Mouse (Mus musculus) intestine, embryonic 14.5 days (tissue): ENCODE results near the gene Nr5a1. TPM values are rescaled to one million over a fixed set of nuclear protein-coding genes. Genes with fewer than 3 reads are reported as not detected.

Source experiments
- ATAC-seq: fragments of 200-750 bp; cut with Nextera tagmentation; replicated peaks from 2 replicates; pipeline ENCODE4 v1.8.0; 2017; ENCODE audit warnings: low read depth, moderate number of reproducible peaks, moderate TSS enrichment, moderate library complexity; ENCODE audit not compliant: low FRiP score, low TSS enrichment
- DNase-seq: peaks from one replicate; pipeline ENCODE4 v3.0.0-alpha.2; 2018; ENCODE audit warnings: low spot score
- H3K27ac ChIP-seq: fragments of 300-500 bp; sonication (generic); 2 replicates; pipeline ENCODE4 v1.5.1; 2014; ENCODE audit warnings: low read depth, mild to moderate bottlenecking, control low read depth
- H3K27me3 ChIP-seq: fragments of 300-500 bp; sonication (generic); replicated peaks from 2 replicates; pipeline ENCODE4 v1.6.1; 2014; ENCODE audit warnings: low read length, control low read depth; ENCODE audit not compliant: control insufficient read depth, insufficient read depth
- H3K36me3 ChIP-seq: fragments of 300-500 bp; sonication (generic); 2 replicates; pipeline ENCODE4 v1.6.1; 2014; ENCODE audit warnings: low read length, control low read depth; ENCODE audit not compliant: control insufficient read depth, insufficient read depth
- H3K4me1 ChIP-seq: fragments of 300-500 bp; sonication (generic); replicated peaks from 2 replicates; pipeline ENCODE4 v1.6.1; 2014; ENCODE audit warnings: low read length, control low read depth, mixed read lengths; ENCODE audit not compliant: control insufficient read depth, insufficient read depth
- H3K4me2 ChIP-seq: fragments of 300-500 bp; sonication (generic); 2 replicates; pipeline ENCODE4 v1.6.1; 2014; ENCODE audit warnings: low read length
- H3K4me3 ChIP-seq: fragments of 300-500 bp; sonication (generic); 2 replicates; pipeline ENCODE4 v1.5.1; 2014; ENCODE audit warnings: low read depth, low read length, control low read depth, mixed read lengths
- H3K9ac ChIP-seq: fragments of 300-500 bp; sonication (generic); 2 replicates; pipeline ENCODE4 v1.6.1; 2014; ENCODE audit warnings: mild to moderate bottlenecking, low read length
- H3K9me3 ChIP-seq: fragments of 300-500 bp; sonication (generic); 2 replicates; pipeline ENCODE4 v1.6.1; 2016; ENCODE audit warnings: low read length, control low read depth; ENCODE audit not compliant: control insufficient read depth
- WGBS: fragments of 180-500 bp; shearing (Covaris S2); extraction: QIAGEN DNeasy Blood & Tissue Kit; methylation state at CpG from one replicate; pipeline ENCODE4 v1.1.7; 2014; 5-methylcytosine and 5-hydroxymethylcytosine counted together
- polyA plus RNA-seq: library from polyadenylated mRNA; unstranded; fragments of >200 nt; fragmentation: Nextera tagmentation; extraction: Ambion mirVana; gene quantifications from 2 replicates; pipeline ENCODE4 v1.2.1, GENCODE M21; 2014

Nr5a1 gene
- polyA plus RNA-seq, 1 experiment from 2014 or later = 0.09 TPM

DNA sequence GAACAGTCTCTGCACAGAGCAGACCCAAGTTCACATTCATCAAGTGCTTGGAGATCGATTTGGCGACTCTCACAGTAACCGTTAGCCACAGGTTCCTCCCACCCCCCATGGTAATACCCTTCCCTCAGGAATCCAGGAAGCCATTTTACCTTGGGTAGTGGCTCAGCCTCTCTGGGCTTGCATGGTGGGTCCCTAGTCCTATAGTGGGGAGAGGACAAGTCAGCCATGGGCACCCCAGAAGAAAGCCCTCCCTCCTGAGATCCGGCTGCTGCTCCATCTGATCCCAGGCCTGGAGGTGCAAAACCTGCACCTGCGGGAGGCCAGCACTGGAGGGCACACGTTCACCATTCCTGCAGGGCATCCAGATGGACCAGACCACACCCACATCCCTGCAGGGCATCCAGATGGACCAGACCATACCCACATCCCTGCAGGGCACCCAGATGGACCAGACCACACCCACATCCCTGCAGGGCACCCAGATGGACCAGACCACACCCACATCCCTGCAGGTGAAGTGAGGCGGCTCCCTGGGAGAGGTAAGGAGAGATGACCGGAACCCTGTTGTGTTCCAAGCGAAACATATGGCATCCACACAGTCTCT, 38.9 kb downstream of the Nr5a1 start:
- ATAC-seq = no peak
- WGBS = 59% methylated on average over 9 of the region's 9 CpGs
- Histone ChIP-seq H3K9ac (no peak overlapping the region), H3K9me3 (no peaks in the 10 kb centered on the region), H3K4me3 (no peak overlapping the region), H3K36me3 (no peaks in the 10 kb centered on the region), H3K4me2 (no peak overlapping the region), H3K4me1 (no peaks in the 10 kb centered on the region), H3K27me3 (no peaks in the 10 kb centered on the region), H3K27ac (no peak overlapping the region)
- no peak for DNase-seq

DNA sequence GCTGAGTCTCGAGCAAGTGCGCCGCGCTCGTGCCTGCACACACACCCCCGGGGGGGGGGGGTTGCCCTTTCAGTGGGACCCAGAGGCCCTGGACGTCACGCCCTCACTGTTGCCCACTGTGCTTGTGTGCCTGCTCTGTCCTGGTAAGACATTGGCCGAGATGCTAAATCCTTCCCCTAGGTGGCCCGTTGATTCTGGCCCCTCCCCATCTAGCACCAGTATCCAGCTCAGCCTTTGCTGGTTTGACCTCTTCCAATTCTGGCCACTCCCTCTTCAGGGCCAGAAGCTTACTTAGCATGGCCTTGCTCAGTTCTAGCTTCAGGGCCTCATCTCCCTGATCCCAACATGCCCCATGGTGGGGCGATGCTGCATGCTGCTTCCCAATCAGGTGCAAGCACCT, 41.8 kb downstream of the Nr5a1 start:
- Histone ChIP-seq H3K36me3 (no peaks in the 10 kb centered on the region), H3K4me1 (no peaks in the 10 kb centered on the region), H3K4me3 (no peak overlapping the region), H3K9ac (no peak overlapping the region), H3K27me3 (no peaks in the 10 kb centered on the region), H3K27ac (no peak overlapping the region), H3K9me3 (no peaks in the 10 kb centered on the region), H3K4me2 (no peak overlapping the region)
- ATAC-seq = no peak
- 64% methylated on average over 11 of the region's 11 CpGs for WGBS
- DNase-seq = no peak

DNA sequence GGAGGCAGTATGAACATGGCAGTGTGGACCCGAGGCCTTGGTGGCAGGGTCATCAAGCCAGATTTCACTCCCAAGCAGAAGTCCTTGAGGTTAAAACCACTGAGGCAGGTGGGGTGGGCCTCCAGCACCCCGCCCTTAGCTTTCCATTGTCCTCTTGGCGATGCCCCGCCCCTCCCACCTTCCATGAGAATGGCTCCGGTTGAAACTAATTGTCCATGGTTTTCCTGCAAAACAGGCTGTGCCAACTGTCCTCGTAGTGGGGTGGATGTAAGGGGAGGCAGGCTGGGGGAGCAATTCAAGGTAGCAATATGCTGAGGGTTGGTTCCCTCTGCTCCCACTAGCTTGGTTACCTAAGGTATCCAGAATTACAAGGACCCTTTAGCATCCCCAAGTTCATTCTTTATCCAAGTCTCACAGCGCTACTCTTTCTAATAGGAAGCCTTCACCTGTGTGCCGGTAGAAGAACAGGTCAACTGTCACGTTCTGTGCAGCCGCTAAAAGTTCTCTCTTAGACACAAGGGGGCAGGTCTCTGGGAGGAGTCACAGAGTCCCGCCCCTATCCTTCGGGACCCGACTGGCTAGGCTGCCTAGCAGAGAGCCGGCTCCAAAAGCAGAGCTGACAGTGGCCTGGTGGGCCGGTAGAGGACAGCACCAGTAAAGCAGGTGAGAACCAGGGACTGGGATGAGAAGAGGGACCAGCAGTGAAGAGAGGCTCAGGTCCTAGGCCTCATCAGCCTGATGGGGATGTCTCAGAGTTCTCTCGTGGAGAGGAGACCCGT, 45.4 kb downstream of the Nr5a1 start:
- no peak overlapping the region for H3K9ac ChIP-seq
- H3K36me3 ChIP-seq = no peaks in the 10 kb centered on the region
- DNase-seq (peak; percentile 64), ATAC-seq (peak; percentile 85)
- H3K4me2 ChIP-seq = peak overlapping the region; percentile 32
- 12% methylated on average over 17 of the region's 17 CpGs for WGBS
- H3K4me3 ChIP-seq = no peak overlapping the region
- H3K27ac ChIP-seq = no peak overlapping the region
- no peaks in the 10 kb centered on the region for H3K27me3 ChIP-seq
- no peaks in the 10 kb centered on the region for H3K4me1 ChIP-seq
- no peaks in the 10 kb centered on the region for H3K9me3 ChIP-seq

DNA sequence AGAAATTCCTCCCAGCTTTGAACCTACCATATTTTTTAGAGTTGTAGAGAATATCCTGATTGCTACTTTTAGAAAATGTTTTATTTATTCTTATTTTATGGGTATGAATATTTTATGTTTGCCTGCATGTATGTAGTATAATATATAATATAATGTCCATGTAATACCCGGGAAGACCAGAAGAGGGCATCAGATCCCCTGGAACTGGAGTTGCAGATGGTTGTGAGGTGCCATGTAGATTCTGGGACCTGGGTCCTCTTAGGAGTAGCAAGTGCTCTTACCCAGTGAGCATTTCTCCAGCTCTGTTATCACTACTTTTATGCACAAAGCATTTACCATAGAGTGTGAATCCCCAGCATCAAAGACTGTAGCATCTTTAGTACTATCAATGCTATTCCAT, 52.9 kb downstream of the Nr5a1 start:
- Histone ChIP-seq H3K27ac (no peak overlapping the region), H3K4me1 (no peaks in the 10 kb centered on the region), H3K9ac (no peak overlapping the region), H3K4me2 (no peak overlapping the region), H3K27me3 (0 out of 2 replicates have a peak, but pooled peaks cover 3% of the 10 kb centered on the region), H3K9me3 (no peaks in the 10 kb centered on the region), H3K4me3 (no peak overlapping the region), H3K36me3 (no peaks in the 10 kb centered on the region)
- DNase-seq (no peak), ATAC-seq (no peak)
- WGBS = 6% methylated on average over 1 of the region's 1 CpGs

DNA sequence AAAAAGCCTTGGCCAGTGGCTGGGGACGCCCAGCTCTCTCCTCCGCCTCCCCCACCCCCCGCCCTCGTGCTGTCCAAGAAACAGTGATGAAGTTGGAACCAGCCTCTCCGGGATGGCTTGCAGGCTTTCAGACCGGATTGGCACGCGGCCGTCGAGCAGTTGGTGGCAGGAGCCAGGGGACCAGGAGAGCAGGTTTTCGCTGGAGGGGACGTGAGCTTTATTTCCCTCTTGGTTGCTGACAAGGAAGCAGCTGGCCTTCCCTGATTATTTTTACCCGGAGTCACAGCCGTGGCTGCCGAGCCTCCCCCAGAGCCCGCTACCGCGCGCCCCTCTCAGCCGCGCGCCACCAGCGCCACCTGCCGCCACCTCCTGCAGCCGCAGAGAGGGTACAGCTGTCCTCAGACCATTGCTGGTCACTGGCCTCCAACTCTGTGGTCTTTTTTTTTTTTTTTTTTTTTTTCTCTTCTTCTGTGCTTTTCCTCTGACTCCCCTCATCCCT, 56.0 kb downstream of the Nr5a1 start:
- WGBS = 1% methylated on average over 25 of the region's 25 CpGs

DNA sequence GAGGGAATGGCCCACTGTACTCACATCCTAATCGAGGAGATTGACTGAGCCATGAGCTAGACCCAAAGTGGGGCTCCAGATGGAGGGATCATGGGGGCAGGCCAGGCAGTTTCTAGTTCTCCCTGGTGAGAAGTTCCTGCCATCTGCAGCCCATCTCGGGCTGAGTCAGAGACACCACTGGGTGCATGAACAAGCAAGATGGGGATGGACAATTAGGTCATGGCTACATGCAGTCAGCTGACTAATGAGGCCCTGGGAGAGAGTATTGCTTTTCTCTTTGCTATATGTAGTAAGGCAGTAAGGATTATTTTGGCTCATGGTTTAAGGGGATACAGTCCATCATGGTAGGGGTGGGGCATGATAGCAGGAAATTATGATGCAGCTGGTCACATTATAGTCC, 60.6 kb downstream of the Nr5a1 start:
- H3K9ac ChIP-seq = no peak overlapping the region
- H3K27me3 ChIP-seq = 0 out of 2 replicates have a peak, but pooled peaks cover 3% of the 10 kb centered on the region
- no peaks in the 10 kb centered on the region for H3K9me3 ChIP-seq
- no peaks in the 10 kb centered on the region for H3K36me3 ChIP-seq
- H3K27ac ChIP-seq = no peak overlapping the region
- H3K4me2 ChIP-seq = no peak overlapping the region
- WGBS = 78% methylated on average over 2 of the region's 2 CpGs
- no peaks in the 10 kb centered on the region for H3K4me1 ChIP-seq
- ATAC-seq (no peak), DNase-seq (no peak)
- H3K4me3 ChIP-seq = no peak overlapping the region

More for the DNA sequence above, 56.0 kb downstream of the Nr5a1 start:
- H3K27ac ChIP-seq = no peak overlapping the region
- H3K4me2 ChIP-seq = peak overlapping the region; percentile 52
- DNase-seq = peak; percentile 88
- peak overlapping the region; percentile 26 for H3K4me3 ChIP-seq
- 0 out of 2 replicates have a peak, but pooled peaks cover 3% of the 10 kb centered on the region for H3K27me3 ChIP-seq
- no peaks in the 10 kb centered on the region for H3K9me3 ChIP-seq
- ATAC-seq = peak; percentile 93
- no peaks in the 10 kb centered on the region for H3K36me3 ChIP-seq
- no peaks in the 10 kb centered on the region for H3K4me1 ChIP-seq
- 0 out of 2 replicates have a peak overlapping the region, but pooled peaks have one; percentile 25 for H3K9ac ChIP-seq

DNA sequence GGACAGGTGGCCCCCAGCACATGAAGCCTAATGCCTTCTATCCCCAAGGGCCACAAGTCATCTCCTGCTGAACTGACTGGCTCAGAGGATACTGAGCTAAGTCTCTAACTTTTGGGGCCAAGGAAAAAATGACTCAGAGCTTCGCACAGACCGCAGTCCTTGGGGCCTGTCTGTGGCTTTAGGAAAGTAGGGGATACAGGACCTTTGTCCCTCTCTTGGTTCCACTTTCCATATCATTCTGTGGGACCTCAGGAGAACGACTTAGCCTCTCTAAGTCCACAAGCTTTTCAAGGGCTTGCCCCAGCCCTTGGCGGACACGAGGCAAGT, 61.1 kb downstream of the Nr5a1 start:
- DNase-seq = no peak
- H3K9me3 ChIP-seq = no peaks in the 10 kb centered on the region
- H3K9ac ChIP-seq = no peak overlapping the region

DNA sequence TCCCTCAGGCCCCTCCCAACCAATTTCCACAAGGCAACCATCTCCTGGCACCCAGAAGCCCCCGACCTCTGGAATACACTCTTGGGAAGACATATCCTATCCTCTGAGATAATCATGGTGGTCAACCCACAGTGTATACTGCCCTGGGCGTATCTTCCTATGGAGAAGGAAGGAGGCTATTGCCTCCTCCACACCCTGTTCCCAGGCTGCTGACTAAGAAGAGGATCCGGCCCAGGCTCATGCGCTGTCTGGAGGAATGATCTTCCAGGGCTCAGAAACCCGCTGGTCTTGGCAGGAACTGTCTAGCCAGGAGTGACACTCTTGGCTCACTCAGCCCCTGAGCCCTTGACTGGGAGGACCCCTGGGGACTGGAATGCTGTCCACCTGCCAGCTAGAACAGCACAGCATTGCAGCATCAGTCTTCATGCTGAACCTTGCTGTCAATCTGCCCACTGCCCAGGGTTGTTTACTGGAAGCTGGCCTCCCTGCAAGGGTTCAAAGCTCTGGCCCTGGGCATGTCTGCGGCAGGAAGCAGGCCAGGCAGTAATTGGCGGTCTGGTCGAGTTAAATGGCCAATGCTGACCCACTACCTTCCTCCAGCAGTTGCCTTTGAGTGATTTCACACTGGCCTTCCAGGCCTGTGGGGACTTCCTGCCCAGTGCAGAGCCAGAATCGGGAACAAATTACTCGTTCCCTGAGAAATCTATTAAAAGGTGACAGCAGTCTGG, 61.6 kb downstream of the Nr5a1 start:
- H3K27ac ChIP-seq = no peak overlapping the region
- no peak overlapping the region for H3K4me3 ChIP-seq
- H3K4me1 ChIP-seq = no peaks in the 10 kb centered on the region
- no peaks in the 10 kb centered on the region for H3K36me3 ChIP-seq
- H3K4me2 ChIP-seq = no peak overlapping the region
- ATAC-seq = no peak
- H3K9ac ChIP-seq = no peak overlapping the region
- DNase-seq = no peak
- 61% methylated on average over 10 of the region's 10 CpGs for WGBS
- 0 out of 2 replicates have a peak, but pooled peaks cover 3% of the 10 kb centered on the region for H3K27me3 ChIP-seq
- no peaks in the 10 kb centered on the region for H3K9me3 ChIP-seq

More for the DNA sequence above, 61.1 kb downstream of the Nr5a1 start:
- 85% methylated on average over 5 of the region's 5 CpGs for WGBS
- no peaks in the 10 kb centered on the region for H3K36me3 ChIP-seq
- no peak overlapping the region for H3K27ac ChIP-seq
- no peak for ATAC-seq
- H3K4me3 ChIP-seq = no peak overlapping the region
- 0 out of 2 replicates have a peak, but pooled peaks cover 3% of the 10 kb centered on the region for H3K27me3 ChIP-seq
- H3K4me2 ChIP-seq = no peak overlapping the region
- H3K4me1 ChIP-seq = no peaks in the 10 kb centered on the region
